Mouse (Mus musculus) leukemia stem cell, adult 10-12 weeks (primary cell): Measurements from ENCODE around the gene Astl. TPM values are rescaled to one million over a fixed set of nuclear protein-coding genes. Genes with fewer than 3 reads are reported as not detected.

ENCODE experiments used
- polyA plus RNA-seq: library from polyadenylated mRNA; stranded (reverse); fragments of >175 nt; gene quantifications from 2 replicates; pipeline ENCODE4 v1.2.3, GENCODE M21; 2012; ENCODE audit warnings: low replicate concordance

Astl gene
- not detected in 2 replicates for polyA plus RNA-seq

GRCm38 (mm10) chr2:127338416-127338815 lies at the start of gene Astl:
Gene Astl (plus strand): TSS chr2:127338639.

GRCm38 (mm10) chr2:127335767-127336496 lies 2.5 kb upstream of the Astl start, which contains the start of gene Dusp2:
Gene Dusp2 (plus strand): TSS chr2:127336159.

GRCm38 (mm10) chr2:127362459-127363281 lies 24.2 kb downstream of the Astl start, which contains the start of gene Adra2b:
Gene Adra2b (plus strand): TSS chr2:127363208.

Other genes with a start within 250 kb of the Astl start
- 11.2 and 15.0 TPM in 2 replicates for gene Ncaph, start 204.7 kb upstream of the Astl start, polyA plus RNA-seq
- 4.4 and 6.6 TPM in 2 replicates for gene Itpripl1, start 195.2 kb upstream of the Astl start, polyA plus RNA-seq
- 0.47 TPM in 1 of 2 replicates, not detected in the other for gene 1810024B03Rik, start 130.4 kb upstream of the Astl start, polyA plus RNA-seq
- gene Snrnp200, start 130.3 kb upstream of the Astl start, polyA plus RNA-seq: 3.1 and 13.9 TPM in 2 replicates
- 10.1 and 19.2 TPM in 2 replicates for gene Ciao1, start 90.8 kb upstream of the Astl start, polyA plus RNA-seq
- gene Tmem127, start 90.7 kb upstream of the Astl start, polyA plus RNA-seq: 40.5 and 112 TPM in 2 replicates
- gene Stard7, start 68.4 kb upstream of the Astl start, polyA plus RNA-seq: 34.0 and 55.3 TPM in 2 replicates
- 11.8 and 12.4 TPM in 2 replicates for gene Dusp2, start 2.5 kb upstream of the Astl start, polyA plus RNA-seq
- gene Adra2b, start 24.6 kb downstream of the Astl start, polyA plus RNA-seq: 0.05 and 0.15 TPM in 2 replicates
- gene Gpat2, start 86.6 kb downstream of the Astl start, polyA plus RNA-seq: 0.15 TPM in 2 replicates
- 15.9 and 24.4 TPM in 2 replicates for gene Fahd2a, start 105.9 kb downstream of the Astl start, polyA plus RNA-seq
- gene Kcnip3, start 183.5 kb downstream of the Astl start, polyA plus RNA-seq: 0.36 and 0.48 TPM in 2 replicates
- gene Prom2, start 202.8 kb downstream of the Astl start, polyA plus RNA-seq: not detected in 2 replicates
- gene Zfp661, start 248.5 kb downstream of the Astl start, polyA plus RNA-seq: 0.23 and 0.36 TPM in 2 replicates
- gene Mrps5, start 248.6 kb downstream of the Astl start, polyA plus RNA-seq: 94.3 and 104 TPM in 2 replicates